Mouse (Mus musculus): ENCODE measurements around the gene Luc7l.

- no peak for TF ChIP-seq CTCF (IDR thresholded peaks at IDR 0.05; ENCODE audit: extremely low read depth, insufficient read depth, insufficient read length, insufficient replicate concordance)
- no peak for TF ChIP-seq POLR2A (IDR thresholded peaks at IDR 0.05; ENCODE audit: low read depth, low read length)
Observed at GRCm38 (mm10) chr17:26207686-26208085, 45.0 kb upstream of the Luc7l start, which contains the start of gene Arhgdig.

All from spleen, adult 2 months (tissue).